Mouse (Mus musculus): ENCODE results near the gene Hoxa11. TPM values are rescaled to one million over a fixed set of nuclear protein-coding genes. Genes with fewer than 3 reads are reported as not detected.

Gene Hoxa11
- polyA plus RNA-seq, 1 experiment, result 0.25 TPM

- Histone ChIP-seq H3K4me1 (ENCODE audit: control insufficient read depth, insufficient read depth, low read length) (no peaks in the 10 kb centered on the region), H3K27ac (ENCODE audit: insufficient read depth, low read depth, low read length) (no peak overlapping the region), H3K4me3 (ENCODE audit: insufficient read depth, low read length) (no peak overlapping the region)
- TF ChIP-seq CTCF (IDR thresholded peaks at IDR 0.05; ENCODE audit: low read depth, low read length) (no peak), POLR2A (IDR thresholded peaks at IDR 0.05; ENCODE audit: borderline replicate concordance, low read depth, low read length) (no peak)
These were observed 29.0 kb upstream of the Hoxa11 start for GRCm38 (mm10) chr6:52274576-52274975.

GRCm38 (mm10) chr6:52273656-52274280 is 28.2 kb upstream of the Hoxa11 start:
- no peak for TF ChIP-seq CTCF (IDR thresholded peaks at IDR 0.05; ENCODE audit: low read depth, low read length)
- no peak for TF ChIP-seq POLR2A (IDR thresholded peaks at IDR 0.05; ENCODE audit: borderline replicate concordance, low read depth, low read length)
- H3K27ac ChIP-seq (ENCODE audit: insufficient read depth, low read depth, low read length), result no peak overlapping the region
- H3K4me3 ChIP-seq (ENCODE audit: insufficient read depth, low read length), result no peak overlapping the region
- H3K4me1 ChIP-seq (ENCODE audit: control insufficient read depth, insufficient read depth, low read length), result no peaks in the 10 kb centered on the region

GRCm38 (mm10) chr6:52272766-52273655 is 27.4 kb upstream of the Hoxa11 start:
- no peaks in the 10 kb centered on the region for H3K4me1 ChIP-seq (ENCODE audit: control insufficient read depth, insufficient read depth, low read length)
- H3K27ac ChIP-seq (ENCODE audit: insufficient read depth, low read depth, low read length), result no peak overlapping the region

GRCm38 (mm10) chr6:52270494-52271480 is 25.2 kb upstream of the Hoxa11 start:
- Histone ChIP-seq H3K4me1 (ENCODE audit: control insufficient read depth, insufficient read depth, low read length) (no peaks in the 10 kb centered on the region), H3K27ac (ENCODE audit: insufficient read depth, low read depth, low read length) (no peak overlapping the region), H3K4me3 (ENCODE audit: insufficient read depth, low read length) (no peak overlapping the region)
- TF ChIP-seq CTCF (IDR thresholded peaks at IDR 0.05; ENCODE audit: low read depth, low read length), result no peak
- TF ChIP-seq POLR2A (IDR thresholded peaks at IDR 0.05; ENCODE audit: borderline replicate concordance, low read depth, low read length), result no peak

More at GRCm38 (mm10) chr6:52272766-52273655, 27.4 kb upstream of the Hoxa11 start:
- TF ChIP-seq CTCF (IDR thresholded peaks at IDR 0.05; ENCODE audit: low read depth, low read length), result no peak
- TF ChIP-seq POLR2A (IDR thresholded peaks at IDR 0.05; ENCODE audit: borderline replicate concordance, low read depth, low read length), result no peak
- H3K4me3 ChIP-seq (ENCODE audit: insufficient read depth, low read length), result no peak overlapping the region

GRCm38 (mm10) chr6:52268756-52269155 is 23.1 kb upstream of the Hoxa11 start:
- no peak overlapping the region for H3K4me3 ChIP-seq (ENCODE audit: insufficient read depth, low read length)
- no peaks in the 10 kb centered on the region for H3K4me1 ChIP-seq (ENCODE audit: control insufficient read depth, insufficient read depth, low read length)
- no peak overlapping the region for H3K27ac ChIP-seq (ENCODE audit: insufficient read depth, low read depth, low read length)
- no peak for TF ChIP-seq CTCF (IDR thresholded peaks at IDR 0.05; ENCODE audit: low read depth, low read length)
- TF ChIP-seq POLR2A (IDR thresholded peaks at IDR 0.05; ENCODE audit: borderline replicate concordance, low read depth, low read length), result no peak

GRCm38 (mm10) chr6:52268341-52268740 is 22.7 kb upstream of the Hoxa11 start:
- no peak overlapping the region for H3K4me3 ChIP-seq (ENCODE audit: insufficient read depth, low read length)
- no peaks in the 10 kb centered on the region for H3K4me1 ChIP-seq (ENCODE audit: control insufficient read depth, insufficient read depth, low read length)
- TF ChIP-seq POLR2A (IDR thresholded peaks at IDR 0.05; ENCODE audit: borderline replicate concordance, low read depth, low read length), result no peak
- TF ChIP-seq CTCF (IDR thresholded peaks at IDR 0.05; ENCODE audit: low read depth, low read length), result no peak

GRCm38 (mm10) chr6:52267691-52268090 is 22.1 kb upstream of the Hoxa11 start:
- no peak overlapping the region for H3K4me3 ChIP-seq (ENCODE audit: insufficient read depth, low read length)
- H3K27ac ChIP-seq (ENCODE audit: insufficient read depth, low read depth, low read length), result no peak overlapping the region
- TF ChIP-seq CTCF (IDR thresholded peaks at IDR 0.05; ENCODE audit: low read depth, low read length) (no peak), POLR2A (IDR thresholded peaks at IDR 0.05; ENCODE audit: borderline replicate concordance, low read depth, low read length) (no peak)
- H3K4me1 ChIP-seq (ENCODE audit: control insufficient read depth, insufficient read depth, low read length), result no peaks in the 10 kb centered on the region

More at GRCm38 (mm10) chr6:52268341-52268740, 22.7 kb upstream of the Hoxa11 start:
- H3K27ac ChIP-seq (ENCODE audit: insufficient read depth, low read depth, low read length), result no peak overlapping the region

GRCm38 (mm10) chr6:52267221-52267620 is 21.6 kb upstream of the Hoxa11 start:
- TF ChIP-seq CTCF (IDR thresholded peaks at IDR 0.05; ENCODE audit: low read depth, low read length), result no peak
- no peak for TF ChIP-seq POLR2A (IDR thresholded peaks at IDR 0.05; ENCODE audit: borderline replicate concordance, low read depth, low read length)
- no peak overlapping the region for H3K4me3 ChIP-seq (ENCODE audit: insufficient read depth, low read length)
- H3K4me1 ChIP-seq (ENCODE audit: control insufficient read depth, insufficient read depth, low read length), result no peaks in the 10 kb centered on the region
- H3K27ac ChIP-seq (ENCODE audit: insufficient read depth, low read depth, low read length), result no peak overlapping the region

GRCm38 (mm10) chr6:52266666-52266985 is 21.0 kb upstream of the Hoxa11 start:
- Histone ChIP-seq H3K27ac (ENCODE audit: insufficient read depth, low read depth, low read length) (no peak overlapping the region), H3K4me1 (ENCODE audit: control insufficient read depth, insufficient read depth, low read length) (no peaks in the 10 kb centered on the region), H3K4me3 (ENCODE audit: insufficient read depth, low read length) (no peak overlapping the region)
- TF ChIP-seq CTCF (IDR thresholded peaks at IDR 0.05; ENCODE audit: low read depth, low read length) (no peak), POLR2A (IDR thresholded peaks at IDR 0.05; ENCODE audit: borderline replicate concordance, low read depth, low read length) (no peak)
